In genomic region chr4:141574789-141575702, GRCm38 (mm10) we compare ENCODE assay signal across 8 mouse cellular contexts. TPM values are rescaled to one million over a fixed set of nuclear protein-coding genes. Genes with fewer than 3 reads are reported as not detected.
A peak's percentile ranks its signal among the peaks of the same experiment; 100 is the strongest.
DNase-seq lines count a peak whose midpoint lies in the region; ATAC-seq lines count a peak whose summit lies in the region.

No protein-coding gene starts in this region.

- no peaks in the 10 kb centered on the region for H3K27me3 ChIP-seq in midbrain, embryonic 10.5 days (ENCODE audit: low read depth, poor library complexity, severe bottlenecking)

- DNase-seq in cerebellum, postnatal 36 days, result peak; percentile 83 to 85
- peak; percentile 56 to 67 for DNase-seq in gastrocnemius, adult 8-10 months (ENCODE audit: low spot score in 2 of 2)
- peak; percentile 29 to 56 for DNase-seq in left cerebral cortex, adult 8-10 months (ENCODE audit: low spot score in 2 of 2)
- peak; percentile 84 for DNase-seq in midbrain, embryonic 10.5 days (ENCODE audit: low spot score)
- peak; percentile 41 to 57 for DNase-seq in right cerebral cortex, postnatal 36 days (ENCODE audit: low spot score in 2 of 2)
- peak; percentile 76 to 86 for DNase-seq in urinary bladder, postnatal 36 days (ENCODE audit: low spot score in 2 of 2)

- H3K4me3 ChIP-seq in midbrain, embryonic 10.5 days, result no peak overlapping the region

- ATAC-seq in activated CD4-positive, CD25-positive, alpha-beta regulatory T cell, adult 4 months, result peak; percentile 52
- peak; percentile 73 for ATAC-seq in inflammation-experienced regulatory T-cells, adult 6 months

- WGBS in midbrain, embryonic 10.5 days, result 44% methylated on average over 27 of the region's 27 CpGs

- 0 out of 2 replicates have a peak, but pooled peaks cover 5% of the 10 kb centered on the region for H3K36me3 ChIP-seq in midbrain, embryonic 10.5 days

- H3K27ac ChIP-seq in midbrain, embryonic 10.5 days (replicated peaks), result no peak overlapping the region

- peaks cover 2% of the 10 kb centered on the region; the same call in 1 of the 2 replicates for H3K4me1 ChIP-seq in midbrain, embryonic 10.5 days

- H3K9me3 ChIP-seq in midbrain, embryonic 10.5 days (replicated peaks), result no peaks in the 10 kb centered on the region

RNA-seq across cellular contexts. Expression of gene Fblim1, which starts 30.9 kb away (rescaled TPM):
- under 1 TPM in 1 of 2 experiments, not detected in 1; 0.29 TPM for polyA plus RNA-seq in activated CD4-positive, CD25-positive, alpha-beta regulatory T cell, adult 4 months (2017; shearing (Covaris generic))
- total RNA-seq in gastrocnemius, adult 8-10 months (2022), result 1 to 10 TPM in 2 of 4 experiments, under 1 TPM in 2; 0.46 to 2.2 (median 0.94) TPM
- under 1 TPM in 1 of 3 experiments, not detected in 2; 0.43 TPM for polyA plus RNA-seq in inflammation-experienced regulatory T-cells, adult 6 months (2017; shearing (Covaris generic))
- total RNA-seq in left cerebral cortex, adult 8-10 months (2022), result 1 to 10 TPM; 1.3 to 3.0 (median 2.1) TPM
- 24.5 and 27.5 TPM in 2 replicates for polyA plus RNA-seq in midbrain, embryonic 10.5 days (2016; fragmentation: Nextera tagmentation; extraction: Ambion mirVana)

RNA-seq across cellular contexts. Expression of gene Spen, which starts 36.6 kb away (rescaled TPM):
- 10 to 100 TPM in 1 of 2 experiments, 1 to 10 TPM in 1; 9.3 to 15.9 TPM for polyA plus RNA-seq in activated CD4-positive, CD25-positive, alpha-beta regulatory T cell, adult 4 months (2017; shearing (Covaris generic))
- total RNA-seq in gastrocnemius, adult 8-10 months (2022), result 10 to 100 TPM; 17.0 to 23.9 (median 23.5) TPM
- polyA plus RNA-seq in inflammation-experienced regulatory T-cells, adult 6 months (2017; shearing (Covaris generic)), result 10 to 100 TPM in 2 of 3 experiments, 1 to 10 TPM in 1; 8.6 to 17.1 (median 14.3) TPM
- 10 to 100 TPM; 57.2 to 66.6 (median 62.1) TPM for total RNA-seq in left cerebral cortex, adult 8-10 months (2022)
- polyA plus RNA-seq in midbrain, embryonic 10.5 days (2016; fragmentation: Nextera tagmentation; extraction: Ambion mirVana), result 12.3 and 14.8 TPM in 2 replicates

RNA-seq across cellular contexts. Expression of gene Tmem82, which starts 43.4 kb away (rescaled TPM):
- polyA plus RNA-seq in activated CD4-positive, CD25-positive, alpha-beta regulatory T cell, adult 4 months (2017; shearing (Covaris generic)), result under 1 TPM in 1 of 2 experiments, not detected in 1; 0.19 TPM
- total RNA-seq in gastrocnemius, adult 8-10 months (2022), result under 1 TPM; 0.16 to 0.46 (median 0.31) TPM
- polyA plus RNA-seq in inflammation-experienced regulatory T-cells, adult 6 months (2017; shearing (Covaris generic)), result under 1 TPM in 1 of 3 experiments, not detected in 2; 0.78 TPM
- total RNA-seq in left cerebral cortex, adult 8-10 months (2022), result 1 to 10 TPM in 1 of 4 experiments, under 1 TPM in 3; 0.43 to 1.1 (median 0.51) TPM
- 0.98 and 1.3 TPM in 2 replicates for polyA plus RNA-seq in midbrain, embryonic 10.5 days (2016; fragmentation: Nextera tagmentation; extraction: Ambion mirVana)

RNA-seq across cellular contexts. Expression of gene Slc25a34, which starts 48.6 kb away (rescaled TPM):
- polyA plus RNA-seq in activated CD4-positive, CD25-positive, alpha-beta regulatory T cell, adult 4 months (2017; shearing (Covaris generic)), result not detected
- total RNA-seq in gastrocnemius, adult 8-10 months (2022), result 10 to 100 TPM in 3 of 4 experiments, 1 to 10 TPM in 1; 9.2 to 14.0 (median 12.3) TPM
- polyA plus RNA-seq in inflammation-experienced regulatory T-cells, adult 6 months (2017; shearing (Covaris generic)), result under 1 TPM in 1 of 3 experiments, not detected in 2; 0.13 TPM
- 1 to 10 TPM; 3.7 to 4.8 (median 4.2) TPM for total RNA-seq in left cerebral cortex, adult 8-10 months (2022)
- 0.05 TPM in 1 of 2 replicates, not detected in the other for polyA plus RNA-seq in midbrain, embryonic 10.5 days (2016; fragmentation: Nextera tagmentation; extraction: Ambion mirVana)

Comparison
In these comparisons a context has a peak if more than half of its experiments do, and no peak if none do; other contexts are left out.
1. RNA of gene Fblim1, which starts 30.9 kb away (polyA plus RNA-seq): 24.5 to 27.5 TPM in midbrain, embryonic 10.5 days; 0.29 TPM in activated CD4-positive, CD25-positive, alpha-beta regulatory T cell, adult 4 months and 0.43 TPM in inflammation-experienced regulatory T-cells, adult 6 months; every median in the first group is over 10 times any median in the second.
2. Peak in every context shown above with its lines, with median percentiles within 50 percentile points of each other: DNase-seq.